Mouse (Mus musculus) kidney, adult 2 months (tissue): Measurements from ENCODE around the gene Tnfrsf13b.

Experiments used
- CTCF ChIP-seq: fragments of 200-500 bp; conservative IDR thresholded peaks from 2 replicates; pipeline ENCODE4 v1.5.1; 2011; ENCODE audit warnings: low read depth, mild to moderate bottlenecking, control low read depth, low read length, moderate library complexity, mixed read lengths; ENCODE audit not compliant: insufficient read depth, insufficient read length
- POLR2A ChIP-seq: fragments of 200-500 bp; IDR thresholded peaks from one replicate; pipeline ENCODE4 v1.6.1; 2011; ENCODE audit warnings: low read depth, low read length, control low read depth

DNA sequence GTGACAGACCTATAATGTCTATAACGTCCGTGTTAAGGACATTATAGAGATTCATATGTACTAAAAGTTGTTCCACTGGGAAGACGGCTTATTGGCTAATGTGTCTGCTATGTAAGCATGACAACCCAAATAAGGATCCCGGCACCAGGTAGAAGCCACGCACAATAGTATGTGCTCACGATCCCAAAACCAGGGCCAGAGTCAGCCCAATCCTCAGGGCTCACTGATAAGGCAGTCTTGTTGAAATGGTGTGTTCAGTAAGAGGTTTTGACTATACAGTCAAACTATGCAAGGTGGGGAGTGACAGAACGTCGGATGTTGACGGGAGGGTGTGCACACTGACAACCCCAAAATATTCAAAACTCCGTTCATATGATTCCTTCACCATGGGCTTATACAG is 38.3 kb downstream of the Tnfrsf13b start:
- TF ChIP-seq POLR2A (no peak), CTCF (no peak)
